Mouse (Mus musculus) hindbrain, embryonic 16.5 days (tissue): ENCODE data around the gene Coro1b. TPM values are rescaled to one million over a fixed set of nuclear protein-coding genes. Genes with fewer than 3 reads are reported as not detected.

Source experiments
- ATAC-seq: fragments of 200-750 bp; cut with Nextera tagmentation; 2 replicates; pipeline ENCODE4 v1.8.0; 2017; ENCODE audit warnings: moderate TSS enrichment, moderate library complexity
- H3K27ac ChIP-seq: fragments of 300-500 bp; sonication (generic); 2 replicates; pipeline ENCODE4 v1.5.1; 2014; ENCODE audit warnings: low read depth, mild to moderate bottlenecking, control low read depth, low read length, moderate library complexity
- H3K27me3 ChIP-seq: fragments of 300-500 bp; sonication (generic); replicated peaks from 2 replicates; pipeline ENCODE4 v1.6.1; 2014; ENCODE audit warnings: low read length; ENCODE audit not compliant: control insufficient read depth, insufficient read depth
- H3K36me3 ChIP-seq: fragments of 300-500 bp; sonication (generic); 2 replicates; pipeline ENCODE4 v1.6.1; 2014; ENCODE audit warnings: mild to moderate bottlenecking, low read length, moderate library complexity, mixed read lengths; ENCODE audit not compliant: control insufficient read depth, insufficient read depth
- H3K4me1 ChIP-seq: fragments of 300-500 bp; sonication (generic); 2 replicates; pipeline ENCODE4 v1.6.1; 2014; ENCODE audit warnings: low read depth, low read length; ENCODE audit not compliant: control insufficient read depth, insufficient read depth
- H3K4me2 ChIP-seq: fragments of 300-500 bp; sonication (generic); 2 replicates; pipeline ENCODE4 v1.6.1; 2014; ENCODE audit warnings: mild to moderate bottlenecking, low read length, control low read depth, moderate library complexity
- H3K4me3 ChIP-seq: fragments of 300-500 bp; sonication (generic); 2 replicates; pipeline ENCODE4 v1.5.1; 2014; ENCODE audit warnings: mild to moderate bottlenecking, low read length, control low read depth, moderate library complexity
- H3K9ac ChIP-seq: fragments of 300-500 bp; sonication (generic); 2 replicates; pipeline ENCODE4 v1.6.1; 2014; ENCODE audit warnings: low read depth, mild to moderate bottlenecking, control low read depth, low read length, moderate library complexity
- H3K9me3 ChIP-seq: fragments of 300-500 bp; sonication (generic); 2 replicates; pipeline ENCODE4 v1.6.1; 2014; ENCODE audit warnings: mild to moderate bottlenecking, low read length, moderate library complexity; ENCODE audit not compliant: control insufficient read depth
- WGBS: fragments of 180-500 bp; shearing (Covaris S2); extraction: QIAGEN DNeasy Blood & Tissue Kit; methylation state at CpG from one replicate; pipeline ENCODE4 v1.1.7; 2014; 5-methylcytosine and 5-hydroxymethylcytosine counted together
- polyA plus RNA-seq: library from polyadenylated mRNA; unstranded; fragments of >200 nt; fragmentation: Nextera tagmentation; extraction: Ambion mirVana; gene quantifications from 2 replicates; pipeline ENCODE4 v1.2.1, GENCODE M21; 2015

Coro1b gene
- polyA plus RNA-seq, 1 experiment from 2014 or later = 122 TPM

- H3K36me3 ChIP-seq = no peaks in the 10 kb centered on the region
Measured at GRCm38 (mm10) chr19:4144550-4145498, 3.6 kb upstream of the Coro1b start.

GRCm38 (mm10) chr19:4145936-4146335, 2.5 kb upstream of the Coro1b start:
- Histone ChIP-seq H3K9ac (no peak overlapping the region), H3K4me1 (peaks cover 20% of the 10 kb centered on the region), H3K27ac (no peak overlapping the region), H3K36me3 (peaks cover 5% of the 10 kb centered on the region), H3K27me3 (no peaks in the 10 kb centered on the region), H3K4me2 (no peak overlapping the region), H3K9me3 (no peaks in the 10 kb centered on the region), H3K4me3 (no peak overlapping the region)
- 87% methylated on average over 5 of the region's 5 CpGs for WGBS
- no peak for ATAC-seq

More at GRCm38 (mm10) chr19:4144550-4145498, 3.6 kb upstream of the Coro1b start:
- Histone ChIP-seq H3K4me2 (no peak overlapping the region), H3K4me1 (peaks cover 14% of the 10 kb centered on the region), H3K27me3 (no peaks in the 10 kb centered on the region), H3K9ac (no peak overlapping the region), H3K27ac (no peak overlapping the region), H3K9me3 (no peaks in the 10 kb centered on the region), H3K4me3 (no peak overlapping the region)
- 83% methylated on average over 16 of the region's 16 CpGs for WGBS
- ATAC-seq = no peak

GRCm38 (mm10) chr19:4146366-4147021, 1.9 kb upstream of the Coro1b start:
- Histone ChIP-seq H3K9ac (no peak overlapping the region), H3K4me1 (peaks cover 20% of the 10 kb centered on the region), H3K4me2 (no peak overlapping the region), H3K9me3 (no peaks in the 10 kb centered on the region), H3K27ac (no peak overlapping the region), H3K4me3 (no peak overlapping the region), H3K36me3 (peaks cover 5% of the 10 kb centered on the region), H3K27me3 (no peaks in the 10 kb centered on the region)
- 62% methylated on average over 12 of the region's 12 CpGs for WGBS
- ATAC-seq = no peak

- H3K36me3 ChIP-seq = peaks cover 5% of the 10 kb centered on the region
- H3K27ac ChIP-seq = no peak overlapping the region
- WGBS = 36% methylated on average over 3 of the region's 3 CpGs
- H3K9me3 ChIP-seq = no peaks in the 10 kb centered on the region
- H3K9ac ChIP-seq = no peak overlapping the region
- H3K4me3 ChIP-seq = no peak overlapping the region
- no peak for ATAC-seq
- no peaks in the 10 kb centered on the region for H3K27me3 ChIP-seq
- H3K4me1 ChIP-seq = peaks cover 20% of the 10 kb centered on the region
- H3K4me2 ChIP-seq = no peak overlapping the region
Measured at GRCm38 (mm10) chr19:4147022-4147405, 1.4 kb upstream of the Coro1b start.

- no peaks in the 10 kb centered on the region for H3K9me3 ChIP-seq
- H3K27ac ChIP-seq = peak overlapping the region; percentile 79; the same call in 1 of the 2 replicates
- H3K27me3 ChIP-seq = no peaks in the 10 kb centered on the region
- peak overlapping the region; percentile 90 for H3K4me3 ChIP-seq
- ATAC-seq = peak; percentile 18
- H3K4me2 ChIP-seq = peak overlapping the region; percentile 76
- 37% methylated on average over 9 of the region's 9 CpGs for whole genome bisulfite sequencing
- peaks cover 9% of the 10 kb centered on the region for H3K36me3 ChIP-seq
- peak overlapping the region; percentile 94 for H3K9ac ChIP-seq
- H3K4me1 ChIP-seq = peaks cover 20% of the 10 kb centered on the region
Measured at GRCm38 (mm10) chr19:4147782-4148490, 483 bp upstream of the Coro1b start.

- H3K9ac ChIP-seq = peak overlapping the region; percentile 94
- peak overlapping the region; percentile 79 for H3K27ac ChIP-seq
- ATAC-seq = peak; percentile 14; the same call in 1 of the 2 replicates
- peak overlapping the region; percentile 76 for H3K4me2 ChIP-seq
- no peaks in the 10 kb centered on the region for H3K9me3 ChIP-seq
- peaks cover 20% of the 10 kb centered on the region for H3K4me1 ChIP-seq
- H3K27me3 ChIP-seq = no peaks in the 10 kb centered on the region
- H3K4me3 ChIP-seq = peak overlapping the region; percentile 90
- peaks cover 9% of the 10 kb centered on the region for H3K36me3 ChIP-seq
- 3% methylated on average over 7 of the region's 8 CpGs for WGBS
Measured at GRCm38 (mm10) chr19:4148819-4149218, 400 bp downstream of the Coro1b start.

GRCm38 (mm10) chr19:4149283-4149682, 864 bp downstream of the Coro1b start:
- no peaks in the 10 kb centered on the region for H3K9me3 ChIP-seq
- H3K9ac ChIP-seq = peak overlapping the region; percentile 94
- ATAC-seq = no peak
- H3K27me3 ChIP-seq = no peaks in the 10 kb centered on the region
- peaks cover 20% of the 10 kb centered on the region for H3K4me1 ChIP-seq
- peak overlapping the region; percentile 90 for H3K4me3 ChIP-seq
- peaks cover 9% of the 10 kb centered on the region for H3K36me3 ChIP-seq
- peak overlapping the region; percentile 76 for H3K4me2 ChIP-seq
- 91% methylated on average over 11 of the region's 11 CpGs for WGBS
- H3K27ac ChIP-seq = no peak overlapping the region

GRCm38 (mm10) chr19:4149764-4150461, 1.5 kb downstream of the Coro1b start:
- 97% methylated on average over 17 of the region's 17 CpGs for WGBS
- Histone ChIP-seq H3K9me3 (no peaks in the 10 kb centered on the region), H3K4me1 (peaks cover 20% of the 10 kb centered on the region), H3K27ac (no peak overlapping the region), H3K36me3 (peaks cover 9% of the 10 kb centered on the region), H3K9ac (no peak overlapping the region), H3K4me2 (peak overlapping the region; percentile 76), H3K27me3 (no peaks in the 10 kb centered on the region), H3K4me3 (no peak overlapping the region)
- no peak for ATAC-seq
